Mouse (Mus musculus) erythroblast, embryonic 14.5 days (primary cell): ENCODE measurements at regions not wholly inside any gene's neighbourhood (a gene's known extent, or its start where the extent isn't known, plus 50 kb on each side); places are given as distances from the start of the nearest gene placed in this dataset.
A peak's percentile ranks its signal among the peaks of the same experiment; 100 is the strongest.

ENCODE experiments used
- H3K27me3 ChIP-seq: 2 replicates; pipeline ENCODE4 v1.6.1; 2012; ENCODE audit warnings: inconsistent platforms; ENCODE audit not compliant: control insufficient read depth
- H3K36me3 ChIP-seq: 2 replicates; pipeline ENCODE4 v1.6.1; 2012; ENCODE audit warnings: mild to moderate bottlenecking, inconsistent platforms; ENCODE audit not compliant: control insufficient read depth
- H3K4me1 ChIP-seq: 2 replicates; pipeline ENCODE4 v1.6.1; 2012; ENCODE audit warnings: inconsistent platforms; ENCODE audit not compliant: control insufficient read depth
- H3K4me3 ChIP-seq: replicated peaks from 2 replicates; pipeline ENCODE3; 2012; ENCODE audit warnings: moderate library complexity, mild to moderate bottlenecking, inconsistent platforms
- H3K9me3 ChIP-seq: 2 replicates; pipeline ENCODE4 v1.6.1; 2012; ENCODE audit warnings: low read length, inconsistent platforms, mixed read lengths; ENCODE audit not compliant: control insufficient read depth
- GATA1 ChIP-seq: IDR thresholded peaks from 2 replicates; pipeline ENCODE4 v1.6.1; 2012; ENCODE audit warnings: low read length, inconsistent platforms, mixed read lengths
- TAL1 ChIP-seq: IDR thresholded peaks from 3 replicates; pipeline ENCODE4 v1.6.1; 2012; ENCODE audit warnings: low read length, inconsistent platforms, mixed read lengths

- Histone ChIP-seq H3K4me1 (peaks cover 13% of the 10 kb centered on the region), H3K4me3 (no peak overlapping the region), H3K36me3 (no peaks in the 10 kb centered on the region), H3K27me3 (0 out of 2 replicates have a peak, but pooled peaks cover 2% of the 10 kb centered on the region), H3K9me3 (no peaks in the 10 kb centered on the region)
- TF ChIP-seq GATA1, result no peak
- no peak for TF ChIP-seq TAL1
Measured at GRCm38 (mm10) chr6:53161627-53162026, 93.2 kb upstream of the Jazf1 start.

GRCm38 (mm10) chr6:53154621-53155020, 86.2 kb upstream of the Jazf1 start:
- no peaks in the 10 kb centered on the region for H3K36me3 ChIP-seq
- no peaks in the 10 kb centered on the region for H3K27me3 ChIP-seq
- H3K4me3 ChIP-seq, result no peak overlapping the region
- no peaks in the 10 kb centered on the region for H3K4me1 ChIP-seq
- TF ChIP-seq GATA1 (no peak), TAL1 (no peak)
- H3K9me3 ChIP-seq, result no peaks in the 10 kb centered on the region

GRCm38 (mm10) chr6:53147478-53147877, 79.0 kb upstream of the Jazf1 start:
- no peak overlapping the region for H3K4me3 ChIP-seq
- H3K27me3 ChIP-seq, result no peaks in the 10 kb centered on the region
- no peaks in the 10 kb centered on the region for H3K9me3 ChIP-seq
- TF ChIP-seq GATA1, result no peak
- TF ChIP-seq TAL1, result no peak
- H3K4me1 ChIP-seq, result no peaks in the 10 kb centered on the region
- no peaks in the 10 kb centered on the region for H3K36me3 ChIP-seq

- H3K4me3 ChIP-seq, result no peak overlapping the region
- H3K27me3 ChIP-seq, result no peaks in the 10 kb centered on the region
- TF ChIP-seq GATA1 (no peak), TAL1 (no peak)
- no peaks in the 10 kb centered on the region for H3K9me3 ChIP-seq
- no peaks in the 10 kb centered on the region for H3K36me3 ChIP-seq
- no peaks in the 10 kb centered on the region for H3K4me1 ChIP-seq
Measured at GRCm38 (mm10) chr6:53143846-53144584, 75.6 kb upstream of the Jazf1 start.

DNA sequence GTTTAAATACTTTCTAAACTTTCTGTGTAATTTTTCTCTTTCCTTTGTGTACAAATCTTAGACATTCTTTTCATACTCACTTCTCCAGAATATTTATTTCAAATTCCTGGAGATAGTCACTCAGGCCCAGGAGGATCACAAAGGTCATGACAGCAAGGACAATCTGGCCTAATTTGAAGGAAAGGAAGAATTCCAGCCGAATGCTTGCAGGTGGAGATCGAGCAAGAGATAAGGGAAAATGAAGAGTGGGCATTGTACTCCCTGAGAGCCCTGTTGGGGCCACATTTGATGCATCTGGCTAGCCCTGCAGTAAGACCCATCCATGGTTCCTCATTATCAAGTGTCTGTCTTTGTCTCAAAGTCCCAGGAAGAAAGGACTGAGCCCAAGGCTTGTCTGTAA, 66.0 kb upstream of the Jazf1 start:
- H3K27me3 ChIP-seq, result no peaks in the 10 kb centered on the region
- H3K4me3 ChIP-seq, result no peak overlapping the region
- TF ChIP-seq GATA1 (peak; percentile 65), TAL1 (no peak)
- no peaks in the 10 kb centered on the region for H3K36me3 ChIP-seq
- H3K4me1 ChIP-seq, result no peaks in the 10 kb centered on the region
- H3K9me3 ChIP-seq, result no peaks in the 10 kb centered on the region

GRCm38 (mm10) chr6:53130717-53131330, 62.4 kb upstream of the Jazf1 start:
- no peak overlapping the region for H3K4me3 ChIP-seq
- no peaks in the 10 kb centered on the region for H3K4me1 ChIP-seq
- no peak for TF ChIP-seq GATA1
- TF ChIP-seq TAL1, result no peak
- H3K36me3 ChIP-seq, result no peaks in the 10 kb centered on the region
- no peaks in the 10 kb centered on the region for H3K9me3 ChIP-seq
- no peaks in the 10 kb centered on the region for H3K27me3 ChIP-seq

- TF ChIP-seq TAL1 (no peak), GATA1 (no peak)
- Histone ChIP-seq H3K4me3 (no peak overlapping the region), H3K4me1 (no peaks in the 10 kb centered on the region), H3K27me3 (no peaks in the 10 kb centered on the region), H3K36me3 (no peaks in the 10 kb centered on the region), H3K9me3 (no peaks in the 10 kb centered on the region)
Measured at GRCm38 (mm10) chr6:53126776-53127175, 58.3 kb upstream of the Jazf1 start.

DNA sequence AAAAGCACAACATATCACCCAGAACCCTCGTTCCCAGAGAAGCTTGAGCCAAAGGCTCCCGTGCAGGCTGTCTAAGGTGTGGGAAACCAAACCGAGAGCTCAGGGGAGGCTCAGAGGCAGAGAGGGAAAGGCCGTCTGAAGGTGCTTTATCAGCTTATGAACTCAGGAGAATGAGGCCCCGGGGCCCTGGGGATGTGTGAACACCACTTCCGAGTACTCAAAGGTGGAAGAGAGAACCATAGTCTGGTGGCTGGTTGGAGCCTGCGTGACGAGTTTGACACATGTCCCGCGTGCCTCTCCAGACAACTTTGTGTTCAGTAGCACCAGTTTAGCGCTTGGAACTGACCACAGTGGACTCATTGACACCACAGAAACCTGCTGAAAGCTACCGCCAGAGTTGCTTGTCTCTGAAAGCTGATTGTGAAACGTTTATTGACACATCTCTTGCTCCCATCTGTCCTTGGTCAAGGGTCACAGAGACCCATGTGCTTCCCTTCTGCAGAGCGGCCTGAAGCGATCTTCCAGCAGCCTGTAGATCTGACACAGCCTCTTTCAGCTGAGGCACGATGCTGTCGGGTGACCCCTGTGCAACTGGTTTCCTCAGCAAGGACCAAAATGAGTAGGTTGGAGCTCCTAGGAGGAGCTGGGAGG, 56.5 kb upstream of the Jazf1 start:
- Histone ChIP-seq H3K4me3 (no peak overlapping the region), H3K27me3 (no peaks in the 10 kb centered on the region), H3K9me3 (no peaks in the 10 kb centered on the region), H3K36me3 (no peaks in the 10 kb centered on the region), H3K4me1 (no peaks in the 10 kb centered on the region)
- TF ChIP-seq TAL1 (no peak), GATA1 (no peak)

DNA sequence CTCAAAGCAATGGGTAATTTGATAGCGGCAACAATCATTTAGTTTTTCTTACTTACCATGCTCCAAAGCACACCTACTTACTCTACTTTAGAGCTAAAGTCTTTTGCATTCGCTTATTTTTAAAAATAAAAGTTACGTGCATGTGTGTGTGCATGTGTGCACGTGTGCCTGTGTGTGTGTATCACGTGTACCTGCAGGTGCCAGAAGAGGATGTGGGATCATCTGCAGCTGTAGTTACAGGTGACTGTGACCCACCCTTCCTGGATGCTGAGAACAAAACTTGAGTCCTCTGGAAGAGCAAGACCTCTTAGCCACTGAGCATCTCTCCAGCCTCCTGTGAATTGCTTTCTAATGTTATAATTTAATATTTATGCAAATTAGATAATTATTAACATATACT, 52.0 kb upstream of the Jazf1 start:
- no peak overlapping the region for H3K4me3 ChIP-seq
- TF ChIP-seq GATA1 (no peak), TAL1 (no peak)

More for the DNA sequence above, 52.0 kb upstream of the Jazf1 start:
- Histone ChIP-seq H3K36me3 (no peaks in the 10 kb centered on the region), H3K9me3 (no peaks in the 10 kb centered on the region), H3K27me3 (no peaks in the 10 kb centered on the region), H3K4me1 (no peaks in the 10 kb centered on the region)
